Mouse (Mus musculus): ENCODE measurements at regions not wholly inside any gene's neighbourhood (a gene's known extent, or its start where the extent isn't known, plus 50 kb on each side); places are given as distances from the start of the nearest gene placed in this dataset.
A peak's percentile ranks its signal among the peaks of the same experiment; 100 is the strongest.
"Not testable (repeated sequence)": the region's sequence is repeated elsewhere in the genome, so short reads cannot be mapped to it uniquely, and the experiment has no call there.

DNA sequence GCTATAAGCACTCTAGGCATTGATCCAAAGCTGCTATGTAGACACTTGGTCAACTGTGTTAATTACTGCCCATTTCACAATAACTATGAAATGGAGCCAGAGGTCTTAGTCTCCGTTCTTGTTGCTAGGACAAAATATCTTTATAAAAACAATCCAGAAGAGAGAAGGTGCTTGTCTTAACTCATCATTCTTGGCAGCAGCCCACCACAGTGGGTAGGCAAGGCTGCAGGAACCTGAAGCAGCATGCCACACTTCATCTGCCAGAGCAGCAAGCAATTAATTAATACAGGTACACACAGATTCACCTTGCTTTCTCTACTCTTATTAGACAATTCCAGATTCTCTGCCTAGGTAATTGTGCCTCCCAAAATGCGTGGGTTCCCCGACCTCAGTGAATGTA, 172.8 kb downstream of the Alg10b start:
- peak; percentile 1 for DNase-seq
- intact Hi-C loops (cut with DNase I), result no loop called here

DNA sequence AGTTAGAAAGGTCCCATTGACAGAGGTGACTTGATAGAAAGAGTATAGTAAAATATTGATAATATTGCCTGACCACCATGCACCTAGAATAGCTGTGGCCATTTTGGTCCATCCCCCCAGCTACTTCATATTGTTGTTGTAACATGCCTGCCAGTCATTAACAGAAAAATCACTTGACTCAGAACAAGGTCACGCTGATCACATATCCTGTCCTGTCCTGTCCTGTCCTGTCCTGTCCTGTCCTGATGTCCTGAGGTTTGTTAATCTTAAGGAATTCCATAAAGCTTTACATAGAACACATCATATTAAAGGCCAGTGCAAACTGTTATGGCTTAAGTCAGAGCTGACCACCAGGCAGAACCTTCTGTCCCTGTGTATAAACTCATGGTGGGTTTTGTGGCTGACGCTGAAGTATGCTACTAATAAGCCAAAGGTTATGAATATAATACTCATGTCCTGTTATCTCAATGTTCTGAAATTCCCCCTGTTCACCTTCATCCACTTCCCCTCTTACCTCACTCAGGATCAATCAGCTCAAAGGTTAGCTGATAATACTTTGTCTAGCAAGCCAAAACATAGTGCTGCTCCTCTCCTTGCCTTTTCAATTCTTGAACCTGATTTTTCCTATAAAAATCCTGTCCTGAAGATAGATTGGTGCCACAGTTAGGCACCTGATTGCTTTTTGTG, 173.7 kb downstream of the Alg10b start:
- intact Hi-C loops (cut with DNase I), result no loop called here
- DNase-seq, result no peak

DNA sequence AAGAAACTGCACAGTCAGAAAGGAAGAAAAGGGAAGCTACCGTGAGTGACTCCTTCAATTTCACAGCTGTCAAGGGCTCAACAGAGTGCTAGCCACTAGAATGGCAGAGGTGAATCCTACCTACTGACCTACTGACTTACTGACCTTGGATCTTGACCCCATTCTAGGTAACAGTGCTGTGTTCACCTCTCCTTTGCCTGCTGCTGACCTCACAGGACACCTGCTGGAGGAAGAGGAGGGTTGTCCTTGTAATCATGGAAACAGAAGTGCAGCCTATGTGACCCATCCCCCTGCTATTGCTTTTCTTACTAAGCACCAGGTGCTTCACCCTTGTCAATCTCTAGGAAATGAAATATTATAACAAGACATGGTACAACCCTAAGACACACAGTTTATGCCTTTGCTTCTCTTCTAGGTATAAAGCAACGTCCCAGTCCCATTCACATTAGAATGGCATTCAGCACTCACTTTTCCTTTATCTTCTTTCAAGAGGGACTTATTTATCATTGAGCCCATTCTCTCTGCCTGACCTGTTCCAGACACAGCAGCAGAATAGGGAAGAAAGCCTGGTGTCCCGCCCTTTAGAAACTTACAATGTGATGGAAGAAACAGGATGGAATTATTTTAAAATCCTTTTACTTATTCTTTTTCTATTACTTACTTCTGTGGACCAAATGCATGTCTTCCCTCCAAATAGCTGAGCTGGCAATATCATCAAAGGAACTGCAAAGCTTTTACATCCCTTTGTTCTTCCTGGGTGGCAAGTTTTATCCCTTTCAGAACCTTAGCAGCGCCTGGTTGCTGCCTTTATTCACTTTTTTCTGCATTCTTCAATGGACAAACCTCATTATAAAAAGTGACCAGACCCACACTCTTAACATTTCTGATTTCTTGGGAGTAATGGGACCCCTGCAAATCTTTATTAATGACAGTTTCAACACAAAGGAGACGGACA, 176.5 kb downstream of the Alg10b start:
- intact Hi-C loops (cut with DNase I), result no loop called here

DNA sequence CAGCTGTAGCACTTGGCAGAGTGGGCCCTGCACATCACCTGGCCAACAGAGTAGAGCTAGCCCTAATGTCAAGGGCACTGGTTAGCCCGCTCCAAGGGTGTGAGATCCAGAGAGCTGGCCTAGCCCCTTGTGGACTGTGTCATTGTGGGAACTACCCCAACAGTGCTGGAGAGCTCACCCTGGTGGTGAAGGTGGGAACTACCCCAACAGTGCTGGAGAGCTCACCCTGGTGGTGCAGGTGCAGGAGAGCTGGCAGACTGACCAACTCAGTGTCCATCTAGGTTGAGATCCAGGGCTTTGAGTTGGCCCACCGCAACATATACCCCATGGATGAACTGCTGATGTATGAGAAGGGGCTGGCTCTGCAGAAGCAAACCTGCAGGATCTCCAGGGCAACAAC, 196.7 kb downstream of the Alg10b start:
- no peak for DNase-seq

More for the DNA sequence above, 176.5 kb downstream of the Alg10b start:
- DNase-seq, result no peak

DNA sequence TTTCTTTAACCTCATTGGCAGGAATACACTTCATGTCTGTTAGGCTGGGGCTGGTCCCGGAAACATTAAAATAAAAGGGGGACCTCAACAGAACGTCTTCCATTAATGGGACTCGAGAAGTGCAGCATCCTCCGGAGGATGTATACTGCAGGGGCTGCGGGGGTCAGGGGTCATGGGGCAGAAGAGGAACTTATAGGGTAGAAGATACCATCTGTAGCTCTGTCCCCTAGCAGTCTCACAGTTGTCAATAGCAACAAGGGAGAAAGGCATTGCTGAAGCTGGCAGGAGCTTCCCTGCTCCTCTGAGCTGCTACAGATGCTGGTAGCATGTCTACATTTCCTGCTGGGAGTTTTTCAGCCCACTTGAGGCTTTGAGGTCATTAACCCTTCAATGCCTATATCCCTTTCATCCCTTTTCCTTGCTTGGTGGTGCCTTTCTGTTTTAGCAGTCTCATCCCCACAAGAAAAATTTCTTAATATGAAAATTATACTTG, 198.1 kb downstream of the Alg10b start:
- intact Hi-C loops (cut with DNase I), result no loop called here
- peak; percentile 2 for DNase-seq

More for the DNA sequence above, 196.7 kb downstream of the Alg10b start:
- intact Hi-C loops (cut with DNase I), result no loop called here

DNA sequence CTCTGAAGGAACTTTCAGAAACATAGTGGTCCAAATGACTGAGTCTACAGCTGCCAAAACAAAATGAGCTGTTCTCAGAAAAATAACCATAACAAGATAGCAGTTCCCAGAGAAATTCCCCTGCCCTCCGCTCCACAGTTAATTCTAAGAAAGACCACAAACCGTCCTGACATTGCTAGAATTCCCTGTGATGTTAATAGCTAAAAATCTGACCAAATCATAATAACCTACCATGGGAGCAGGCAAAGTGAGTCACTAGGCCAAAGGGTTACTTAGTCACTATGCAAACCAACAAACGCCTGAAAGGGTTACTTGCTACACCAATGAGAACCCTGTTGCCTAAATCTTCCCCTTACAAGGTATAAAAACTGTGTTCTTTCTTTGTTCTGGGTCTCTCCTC, 206.9 kb downstream of the Alg10b start:
- intact Hi-C loops (cut with DNase I); DNase-seq: not testable (repeated sequence)

DNA sequence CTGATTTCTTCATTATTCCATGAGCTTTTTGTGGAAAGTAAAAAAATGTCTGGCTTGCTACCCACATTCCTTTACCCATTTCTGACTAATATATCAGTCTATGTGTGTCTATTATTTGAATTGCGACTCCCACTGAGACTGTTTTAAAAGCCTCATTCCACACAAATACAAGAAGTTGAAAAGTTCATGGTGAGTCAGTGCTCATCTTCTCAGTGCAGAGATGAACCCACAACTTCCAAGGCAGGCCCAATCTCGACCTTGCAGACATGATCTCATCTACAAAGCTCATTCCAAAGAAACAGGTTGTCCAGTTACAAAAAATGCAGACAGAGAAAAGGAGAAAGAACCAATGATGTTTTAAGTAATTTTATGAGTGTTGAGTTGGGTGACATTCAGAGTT, 208.0 kb downstream of the Alg10b start:
- DNase-seq, result no peak
- intact Hi-C loops (cut with DNase I), result no loop called here

DNA sequence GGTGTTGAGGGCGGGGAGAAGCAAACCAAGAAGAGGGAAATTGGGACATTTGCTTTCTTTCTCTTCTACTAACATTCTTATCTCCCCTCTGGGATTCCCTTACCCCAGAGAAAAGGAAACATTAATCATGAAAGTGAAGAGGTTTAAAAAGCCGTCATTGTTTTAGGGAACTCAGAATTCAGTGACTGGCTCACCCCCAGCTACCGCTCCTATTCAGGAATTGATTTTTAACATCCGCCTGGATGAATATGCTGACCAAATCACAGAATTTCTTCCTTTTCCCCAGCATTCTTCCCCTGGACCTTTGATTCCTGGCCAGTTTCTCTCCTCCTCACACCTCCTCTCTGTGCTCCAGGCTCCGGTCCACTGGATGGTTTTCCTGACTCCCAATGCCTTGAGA, 211.2 kb downstream of the Alg10b start:
- no peak for DNase-seq
- intact Hi-C loops (cut with DNase I), result no loop called here
